Mouse (Mus musculus): ENCODE results near the gene Ank2.
A peak's percentile ranks its signal among the peaks of the same experiment; 100 is the strongest.

- TF ChIP-seq POLR2A (IDR thresholded peaks at IDR 0.05; ENCODE audit: borderline replicate concordance, low read depth, low read length) (no peak), CTCF (IDR thresholded peaks at IDR 0.05; ENCODE audit: low read depth, low read length) (peak; percentile 48; the same call in 1 of the 2 replicates)
Measured at GRCm38 (mm10) chr3:126931884-126932506, 567.2 kb downstream of the Ank2 start.
